Mouse (Mus musculus) kidney, postnatal 0 days (tissue): ENCODE results near the gene Zhx3. TPM values are rescaled to one million over a fixed set of nuclear protein-coding genes. Genes with fewer than 3 reads are reported as not detected.

Source experiments
- ATAC-seq: fragments of 200-750 bp; cut with Nextera tagmentation; replicated peaks from 2 replicates; pipeline ENCODE4 v1.8.0; 2017; ENCODE audit warnings: low read depth, moderate number of reproducible peaks, moderate TSS enrichment, moderate library complexity; ENCODE audit not compliant: low FRiP score
- DNase-seq: peaks from one replicate; pipeline ENCODE4 v3.0.0-alpha.2; 2016; ENCODE audit warnings: low spot score
- H3K27ac ChIP-seq: fragments of 300-500 bp; sonication (generic); 2 replicates; pipeline ENCODE4 v1.5.1; 2014; ENCODE audit warnings: mild to moderate bottlenecking
- H3K27me3 ChIP-seq: fragments of 300-500 bp; sonication (generic); 2 replicates; pipeline ENCODE4 v1.6.1; 2014; ENCODE audit warnings: low read length, mixed read lengths; ENCODE audit not compliant: insufficient read depth
- H3K36me3 ChIP-seq: fragments of 300-500 bp; sonication (generic); 2 replicates; pipeline ENCODE4 v1.6.1; 2014; ENCODE audit warnings: low read length, mixed read lengths; ENCODE audit not compliant: insufficient read depth
- H3K4me1 ChIP-seq: fragments of 300-500 bp; sonication (generic); replicated peaks from 2 replicates; pipeline ENCODE4 v1.6.1; 2014; ENCODE audit warnings: antibody characterized with exemption, low read length, mixed read lengths; ENCODE audit not compliant: insufficient read depth
- H3K4me2 ChIP-seq: fragments of 300-500 bp; sonication (generic); 2 replicates; pipeline ENCODE4 v1.6.1; 2014; ENCODE audit warnings: mild to moderate bottlenecking, low read length, moderate library complexity, mixed read lengths
- H3K4me3 ChIP-seq: fragments of 300-500 bp; sonication (generic); replicated peaks from 2 replicates; pipeline ENCODE4 v1.5.1; 2014; ENCODE audit warnings: low read depth, low read length
- H3K9ac ChIP-seq: fragments of 300-500 bp; sonication (generic); 2 replicates; pipeline ENCODE4 v1.6.1; 2014; ENCODE audit warnings: low read depth, low read length
- H3K9me3 ChIP-seq: fragments of 300-500 bp; sonication (generic); replicated peaks from 2 replicates; pipeline ENCODE4 v1.6.1; 2016; ENCODE audit warnings: low read length, inconsistent platforms, mixed read lengths
- CTCF ChIP-seq: IDR thresholded peaks from 2 replicates; pipeline ENCODE4 v1.5.1; 2016; ENCODE audit warnings: antibody characterized with exemption, low read depth, mild to moderate bottlenecking, moderate library complexity
- whole genome bisulfite sequencing: fragments of 180-500 bp; shearing (Covaris S2); extraction: QIAGEN DNeasy Blood & Tissue Kit; methylation state at CpG from one replicate; pipeline ENCODE4 v1.1.7; 2014; 5-methylcytosine and 5-hydroxymethylcytosine counted together
- polyA plus RNA-seq: library from polyadenylated mRNA; unstranded; fragments of >200 nt; fragmentation: Nextera tagmentation; extraction: Ambion mirVana; gene quantifications from 2 replicates; pipeline ENCODE4 v1.2.1, GENCODE M21; 2015

Zhx3 gene
- polyA plus RNA-seq, 1 experiment from 2014 or later: 12.6 TPM

GRCm38 (mm10) chr2:160848186-160848585 lies 24.6 kb downstream of the Zhx3 start:
- 95% methylated on average over 2 of the region's 2 CpGs for WGBS
- no peak overlapping the region for H3K9ac ChIP-seq
- no peaks in the 10 kb centered on the region for H3K4me1 ChIP-seq
- H3K4me2 ChIP-seq: no peak overlapping the region
- no peaks in the 10 kb centered on the region for H3K27me3 ChIP-seq
- no peak overlapping the region for H3K27ac ChIP-seq
- H3K4me3 ChIP-seq: no peak overlapping the region
- no peak for DNase-seq
- no peak for ATAC-seq
- H3K36me3 ChIP-seq: no peaks in the 10 kb centered on the region
- TF ChIP-seq CTCF: no peak
- H3K9me3 ChIP-seq: no peaks in the 10 kb centered on the region

DNA sequence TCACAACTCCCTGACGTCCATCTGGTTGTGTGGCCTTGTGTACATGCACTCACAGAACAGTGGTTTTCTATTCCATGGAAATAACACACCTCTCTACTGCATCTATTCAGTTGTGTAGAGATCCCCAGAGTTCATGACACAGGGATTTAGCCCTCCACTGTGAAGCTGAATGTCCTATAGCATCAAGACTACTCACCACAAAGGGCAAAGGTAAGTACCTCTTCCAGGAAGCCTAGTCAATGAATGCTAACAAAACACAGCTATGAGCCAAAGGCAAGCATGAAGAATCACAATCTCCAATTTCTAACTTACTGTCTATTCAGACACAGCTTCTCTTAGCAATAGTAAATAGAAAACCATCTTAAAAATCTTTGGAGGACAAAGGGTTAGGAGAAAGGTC lies 25.1 kb downstream of the Zhx3 start:
- H3K9me3 ChIP-seq: no peaks in the 10 kb centered on the region
- no peak overlapping the region for H3K27ac ChIP-seq
- ATAC-seq (peak; percentile 73), DNase-seq (no peak)
- no peaks in the 10 kb centered on the region for H3K36me3 ChIP-seq
- no peak overlapping the region for H3K4me3 ChIP-seq
- no peak overlapping the region for H3K4me2 ChIP-seq
- H3K4me1 ChIP-seq: no peaks in the 10 kb centered on the region
- no peak for TF ChIP-seq CTCF
- WGBS: 83% methylated on average over 1 of the region's 1 CpGs
- no peak overlapping the region for H3K9ac ChIP-seq
- H3K27me3 ChIP-seq: no peaks in the 10 kb centered on the region

- no peak for TF ChIP-seq CTCF
- H3K4me2 ChIP-seq: no peak overlapping the region
- no peaks in the 10 kb centered on the region for H3K4me1 ChIP-seq
- no peak overlapping the region for H3K27ac ChIP-seq
- H3K9ac ChIP-seq: no peak overlapping the region
- DNase-seq: no peak
- no peaks in the 10 kb centered on the region for H3K36me3 ChIP-seq
- no peaks in the 10 kb centered on the region for H3K27me3 ChIP-seq
- no peaks in the 10 kb centered on the region for H3K9me3 ChIP-seq
- ATAC-seq: no peak
- no peak overlapping the region for H3K4me3 ChIP-seq
These were observed 32.0 kb downstream of the Zhx3 start for GRCm38 (mm10) chr2:160840838-160841237.

GRCm38 (mm10) chr2:160810802-160811201 lies 62.0 kb downstream of the Zhx3 start:
- H3K4me2 ChIP-seq: no peak overlapping the region
- H3K9ac ChIP-seq: no peak overlapping the region
- H3K4me3 ChIP-seq: no peak overlapping the region
- DNase-seq: peak; percentile 8
- H3K27ac ChIP-seq: no peak overlapping the region
- no peak for TF ChIP-seq CTCF
- no peak for ATAC-seq
- H3K36me3 ChIP-seq: 0 out of 2 replicates have a peak, but pooled peaks cover 4% of the 10 kb centered on the region
- H3K9me3 ChIP-seq: no peaks in the 10 kb centered on the region
- peaks cover 6% of the 10 kb centered on the region; the same call in 1 of the 2 replicates for H3K4me1 ChIP-seq
- WGBS: 68% methylated on average over 1 of the region's 1 CpGs
- H3K27me3 ChIP-seq: no peaks in the 10 kb centered on the region

- no peaks in the 10 kb centered on the region for H3K27me3 ChIP-seq
- TF ChIP-seq CTCF: no peak
- DNase-seq: no peak
- H3K9me3 ChIP-seq: no peaks in the 10 kb centered on the region
- 0 out of 2 replicates have a peak, but pooled peaks cover 4% of the 10 kb centered on the region for H3K36me3 ChIP-seq
- no peak for ATAC-seq
- no peak overlapping the region for H3K27ac ChIP-seq
- peaks cover 8% of the 10 kb centered on the region; the same call in 1 of the 2 replicates for H3K4me1 ChIP-seq
- H3K9ac ChIP-seq: no peak overlapping the region
- H3K4me2 ChIP-seq: no peak overlapping the region
- H3K4me3 ChIP-seq: no peak overlapping the region
These were observed 62.4 kb downstream of the Zhx3 start for GRCm38 (mm10) chr2:160810376-160810775.

GRCm38 (mm10) chr2:160806091-160806521 lies 66.7 kb downstream of the Zhx3 start:
- no peak for TF ChIP-seq CTCF
- 18% methylated on average over 3 of the region's 3 CpGs for WGBS
- DNase-seq (peak; percentile 64), ATAC-seq (0 out of 2 replicates have a peak, but pooled peaks have one; percentile 25)
- Histone ChIP-seq H3K4me1 (peaks cover 23% of the 10 kb centered on the region; the same call in 1 of the 2 replicates), H3K9me3 (no peaks in the 10 kb centered on the region), H3K36me3 (no peaks in the 10 kb centered on the region), H3K27ac (peak overlapping the region; percentile 87), H3K4me3 (no peak overlapping the region), H3K27me3 (no peaks in the 10 kb centered on the region), H3K9ac (no peak overlapping the region), H3K4me2 (no peak overlapping the region)
